Mouse (Mus musculus) MEL-GATA-1-ER (cell line): ENCODE measurements around the gene Frmd7.

Source experiments
- DNase-seq: peaks from one replicate; pipeline ENCODE4 v3.0.0-alpha.2; 2012; ENCODE audit warnings: low read depth; ENCODE audit errors: extremely low read depth

Frmd7 gene

DNA sequence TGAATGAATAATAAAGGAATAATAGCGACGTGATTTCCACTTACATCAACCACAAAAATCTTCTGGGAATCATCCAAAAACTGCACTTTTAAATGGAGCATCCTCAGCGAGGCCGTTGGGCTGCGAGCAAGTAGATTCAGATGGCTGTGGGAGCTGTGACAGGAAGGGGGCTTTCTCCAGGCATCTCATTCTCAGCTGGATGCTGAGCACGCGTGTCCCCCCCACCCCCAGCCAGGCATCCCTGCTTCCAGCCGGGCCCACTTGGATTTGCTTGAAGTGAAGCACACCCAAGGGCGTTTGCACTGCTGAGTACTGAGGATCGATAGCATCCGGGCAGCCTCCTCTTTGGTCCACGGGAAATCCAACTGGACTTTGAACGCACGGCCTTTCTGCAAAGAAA, at the start of gene Frmd7:
TSS of gene Frmd7 (minus strand) at position 101 of the 400 bp plus-strand sequence.
- no peak for DNase-seq

- no peak for DNase-seq
Observed at GRCm38 (mm10) chrX:50991324-50991723, 48.8 kb upstream of the Frmd7 start.

DNA sequence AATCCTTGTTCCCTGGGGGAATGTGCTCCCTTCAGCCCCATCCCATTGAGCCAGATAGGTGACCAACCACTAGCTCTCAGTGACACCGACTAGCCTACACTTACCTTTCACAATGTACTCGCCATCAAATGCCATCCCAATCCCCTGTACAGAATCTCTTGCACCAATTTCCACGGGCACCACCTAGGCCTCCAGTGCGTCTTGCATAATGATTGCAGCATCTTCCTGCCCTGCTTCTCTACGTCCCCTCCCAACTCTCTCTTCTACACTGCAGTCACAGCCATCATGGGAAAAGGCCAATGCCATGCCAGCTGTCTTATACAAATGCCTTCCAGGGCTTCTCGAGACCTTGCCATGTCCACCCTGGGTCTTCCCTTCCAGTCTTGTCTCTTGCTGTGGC, 47.4 kb upstream of the Frmd7 start:
- no peak for DNase-seq

DNA sequence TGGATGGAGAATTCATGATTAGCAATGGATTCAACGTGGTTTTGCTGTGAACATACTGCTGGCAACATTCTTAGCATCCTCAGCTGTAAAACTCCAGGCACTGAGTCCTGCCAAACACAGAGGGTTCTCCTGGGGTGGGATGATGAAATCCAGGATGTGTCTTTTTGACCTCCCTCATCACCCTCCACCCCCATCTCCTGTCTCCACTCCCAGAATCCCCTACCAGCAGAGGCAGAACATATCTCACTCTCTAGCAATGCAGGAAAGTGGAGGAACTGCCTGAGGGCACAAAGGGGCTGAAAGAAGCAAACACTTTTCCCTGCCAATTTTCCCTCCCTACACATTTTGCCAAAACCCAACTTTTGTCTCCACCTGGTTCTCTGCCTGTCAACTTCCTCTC, 46.1 kb upstream of the Frmd7 start:
- no peak for DNase-seq

GRCm38 (mm10) chrX:50978428-50978827, 35.9 kb upstream of the Frmd7 start:
- DNase-seq, result no peak

- no peak for DNase-seq
Observed at GRCm38 (mm10) chrX:50972145-50972544, 29.6 kb upstream of the Frmd7 start.

- DNase-seq, result no peak
Observed at GRCm38 (mm10) chrX:50969907-50970306, 27.4 kb upstream of the Frmd7 start.

- no peak for DNase-seq
Observed at GRCm38 (mm10) chrX:50968157-50968932, 25.8 kb upstream of the Frmd7 start.

- no peak for DNase-seq
Observed at GRCm38 (mm10) chrX:50965157-50965556, 22.6 kb upstream of the Frmd7 start.

DNA sequence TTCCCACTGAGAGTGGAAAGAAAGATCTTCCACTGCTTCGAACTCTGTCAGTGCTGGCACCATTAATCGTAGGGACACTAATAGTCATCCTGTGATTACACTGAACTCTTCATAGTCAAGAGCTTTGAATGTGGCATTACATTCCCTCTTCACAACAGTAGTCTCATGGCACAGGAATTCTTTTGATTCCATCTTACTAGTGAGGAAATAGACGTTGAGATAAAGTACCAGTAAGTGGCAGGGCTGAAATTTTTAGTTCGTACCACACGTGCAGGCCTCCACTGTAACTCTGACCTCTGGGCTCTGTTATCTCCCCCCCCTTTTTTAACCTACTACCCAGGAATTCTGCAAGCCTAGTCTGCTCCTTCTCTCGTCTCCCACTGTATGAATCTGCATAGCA, 20.4 kb upstream of the Frmd7 start:
- no peak for DNase-seq

DNA sequence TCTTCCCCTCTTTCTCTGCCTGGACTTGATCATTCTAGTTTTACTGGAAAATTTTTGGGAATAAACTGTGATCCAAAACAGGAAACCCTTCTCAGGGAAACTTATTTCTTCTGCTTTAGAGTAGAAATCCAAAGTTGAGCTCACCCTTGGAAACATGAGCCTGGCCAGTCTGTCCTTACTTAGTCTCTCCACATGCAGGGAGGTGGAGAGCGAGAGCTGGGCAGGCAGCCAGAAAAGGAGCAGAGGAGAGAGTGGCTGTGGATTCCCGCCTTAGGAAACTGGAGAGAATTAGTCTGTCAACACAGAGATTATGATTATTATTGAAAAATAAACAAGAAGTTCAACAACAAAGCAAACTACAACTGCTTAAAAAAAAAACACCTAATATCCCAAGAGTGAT, 6.1 kb upstream of the Frmd7 start:
- no peak for DNase-seq

DNA sequence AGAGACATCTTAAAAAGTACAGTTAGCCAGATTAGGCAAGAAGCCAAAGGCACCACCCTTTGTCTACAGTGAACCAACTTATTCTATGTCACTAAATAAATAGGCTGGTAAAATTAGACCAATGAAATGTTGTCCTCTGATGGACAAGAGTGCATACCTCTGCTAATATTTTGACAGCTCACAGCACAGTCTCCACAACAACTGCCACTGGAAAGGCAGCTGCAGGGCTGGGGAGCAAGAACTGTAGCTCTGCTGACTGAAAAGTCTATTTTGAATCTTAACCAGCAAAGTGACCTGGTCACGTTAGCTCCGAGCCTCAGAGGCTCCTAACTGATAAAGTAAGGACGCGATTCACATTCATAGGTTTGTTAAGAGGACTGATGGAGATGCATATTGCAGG, 5.6 kb upstream of the Frmd7 start:
- no peak for DNase-seq

DNA sequence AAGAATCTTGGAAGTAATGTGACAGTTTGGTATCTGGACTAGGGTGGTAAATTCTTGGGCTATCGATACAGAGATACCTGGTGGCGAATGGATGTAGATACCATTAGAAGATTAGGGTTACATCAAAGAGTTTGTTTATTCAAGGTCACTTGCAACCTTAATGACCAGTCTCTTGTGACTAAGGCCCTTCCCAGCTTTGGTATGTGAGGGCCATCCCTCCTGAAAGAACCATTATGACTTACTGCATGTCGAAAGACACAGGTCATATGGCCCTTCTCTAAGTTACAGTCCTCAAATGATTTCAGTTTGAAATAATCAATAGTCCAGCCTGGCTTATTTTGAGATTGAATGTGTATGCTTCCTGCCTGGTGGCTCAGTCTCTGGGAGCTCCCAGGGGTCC, 5.4 kb downstream of the Frmd7 start:
- no peak for DNase-seq

- DNase-seq, result peak; percentile 39
Observed at GRCm38 (mm10) chrX:50930309-50930708, 12.2 kb downstream of the Frmd7 start.

DNA sequence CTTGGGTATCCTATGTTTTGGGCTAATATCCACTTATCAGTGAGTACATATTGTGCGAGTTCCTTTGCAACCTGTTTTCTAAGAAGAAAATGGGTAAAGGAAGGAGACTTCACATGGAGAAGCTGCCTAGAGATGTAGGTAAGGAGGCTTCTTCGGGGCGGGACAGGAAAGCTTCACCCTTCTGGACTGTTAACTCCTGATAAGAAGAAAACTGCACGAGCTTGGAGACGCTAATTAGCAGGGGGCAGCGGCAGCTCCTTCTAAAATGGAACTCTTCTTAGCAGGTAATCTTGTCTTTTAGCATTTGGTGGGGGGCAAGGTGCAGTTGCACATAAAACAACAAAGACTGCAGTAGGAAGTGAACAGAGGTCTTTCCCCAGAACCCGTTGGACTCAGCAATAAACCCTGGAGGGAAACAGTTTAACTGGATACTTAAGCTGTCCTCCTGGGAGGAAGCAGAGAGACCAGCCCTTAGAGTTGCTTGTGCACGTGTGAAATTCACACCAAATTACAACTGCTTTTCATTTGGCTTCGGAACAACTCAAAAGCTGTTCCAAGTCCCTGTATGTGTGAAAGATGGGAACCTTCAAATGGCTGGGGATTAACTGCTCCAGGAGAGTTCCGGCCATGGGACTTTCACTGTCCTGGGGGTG, 15.5 kb downstream of the Frmd7 start:
- DNase-seq, result peak; percentile 80

DNA sequence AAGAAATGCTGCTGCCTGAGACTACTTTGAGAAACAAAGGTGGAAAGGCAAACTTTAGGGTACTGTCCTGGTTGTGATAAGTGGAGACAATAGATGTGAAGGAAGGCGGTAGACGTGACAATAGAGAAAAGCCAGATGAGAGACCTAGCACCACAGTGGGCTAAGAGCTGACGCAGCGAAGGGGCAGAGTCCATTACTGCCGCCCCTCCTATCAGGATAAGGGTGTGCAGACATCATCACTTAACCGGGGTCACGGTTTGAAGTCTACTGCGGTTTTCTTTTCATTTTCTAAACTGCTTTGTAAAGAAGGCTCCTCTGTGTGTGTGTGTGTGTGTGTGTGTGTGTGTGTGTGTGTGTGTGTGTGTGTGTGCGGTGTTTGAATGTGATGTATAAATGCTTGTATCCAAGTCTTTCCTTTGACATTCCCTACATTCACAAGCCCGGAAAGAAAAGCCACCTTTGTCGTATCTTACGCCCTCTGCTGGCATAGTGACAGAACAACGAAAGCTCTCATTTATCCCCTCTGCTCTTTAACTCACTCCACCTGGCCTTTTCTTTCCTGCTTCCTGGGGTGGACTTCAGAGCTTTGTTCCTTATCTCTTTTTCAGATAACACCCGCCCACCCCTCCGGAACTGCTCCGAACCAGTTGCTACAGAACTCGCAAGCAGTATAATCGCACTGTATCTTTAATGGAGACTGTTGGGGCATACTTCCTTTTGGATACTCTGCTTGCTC, 17.7 kb downstream of the Frmd7 start:
- no peak for DNase-seq

GRCm38 (mm10) chrX:50918754-50919153, 23.8 kb downstream of the Frmd7 start:
- DNase-seq, result no peak

DNA sequence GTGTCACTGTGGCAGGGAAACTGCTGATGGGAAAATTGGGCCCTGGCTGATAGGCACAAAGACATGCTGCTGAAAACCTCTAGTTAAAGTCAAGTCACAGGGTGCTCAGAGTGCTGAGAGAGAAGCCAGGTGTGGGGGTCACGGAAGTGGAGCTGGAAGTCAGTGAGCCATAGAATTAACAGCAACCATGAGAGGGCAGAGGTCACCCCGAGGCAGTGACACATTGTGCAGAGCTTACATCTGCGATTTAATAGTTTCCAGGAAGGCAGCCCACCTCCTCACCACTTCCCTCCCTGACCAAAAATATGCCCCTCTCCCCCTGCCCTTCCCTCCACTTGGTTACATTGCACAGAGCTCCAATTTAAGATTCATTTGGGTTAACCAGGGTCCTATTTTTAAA, 25.1 kb downstream of the Frmd7 start:
- DNase-seq, result no peak

DNA sequence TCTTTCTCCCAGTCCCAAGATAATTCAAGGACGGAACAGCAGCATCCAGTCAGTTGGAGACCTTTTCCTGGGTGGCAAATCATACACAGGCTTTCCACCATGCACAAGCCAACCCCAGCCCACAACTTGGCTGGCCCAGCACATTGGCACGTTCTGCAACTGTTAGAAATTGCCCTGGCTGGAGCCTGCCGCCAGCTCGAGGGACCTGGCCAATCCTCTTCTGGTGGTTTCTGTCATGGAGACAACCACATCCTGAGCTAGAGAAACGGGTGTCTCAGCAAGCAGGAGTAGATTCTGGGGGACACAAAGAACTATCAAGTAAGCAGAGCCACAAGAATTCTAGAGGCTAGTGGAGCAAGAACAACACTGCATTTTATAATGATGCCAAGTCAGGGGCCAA, 32.6 kb downstream of the Frmd7 start:
- DNase-seq, result no peak

GRCm38 (mm10) chrX:50903497-50903896, 39.0 kb downstream of the Frmd7 start:
- DNase-seq, result no peak

DNA sequence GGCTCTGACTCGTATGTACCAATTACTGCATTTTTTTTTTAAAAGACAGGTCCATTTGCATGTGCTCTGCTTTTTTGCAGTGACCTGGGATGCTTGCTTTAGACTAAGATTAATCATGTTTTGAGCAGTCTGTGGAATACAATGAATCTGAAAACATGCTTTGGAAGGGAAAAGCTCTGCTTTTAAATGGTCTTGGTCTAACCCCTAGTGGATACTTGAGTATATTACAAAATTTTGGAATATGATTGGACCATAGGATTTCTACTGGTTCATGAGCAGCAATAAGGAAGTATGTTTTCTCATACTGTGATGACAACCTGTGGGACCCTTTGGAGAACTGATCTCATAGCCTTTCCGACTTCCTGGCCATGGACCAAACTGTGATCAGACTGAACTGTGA, 54.5 kb downstream of the Frmd7 start:
- no peak for DNase-seq

GRCm38 (mm10) chrX:50874246-50875002, 68.1 kb downstream of the Frmd7 start:
- no peak for DNase-seq
